Mouse (Mus musculus) thymus, adult 2 months (tissue): ENCODE results near the gene Hmgb2.

Experiments
- CTCF ChIP-seq: fragments of 200-500 bp; IDR thresholded peaks from 2 replicates; pipeline ENCODE4 v1.5.1; 2012; ENCODE audit warnings: mild to moderate bottlenecking, control low read depth, low read length, moderate library complexity, borderline replicate concordance; ENCODE audit not compliant: control insufficient read depth, poor library complexity, insufficient read depth; ENCODE audit errors: extremely low read depth
- POLR2A ChIP-seq: fragments of 200-500 bp; IDR thresholded peaks from 2 replicates; pipeline ENCODE4 v1.6.1; 2012; ENCODE audit warnings: mild to moderate bottlenecking, low read length, control low read depth, moderate library complexity; ENCODE audit not compliant: control insufficient read depth, poor library complexity, insufficient read depth; ENCODE audit errors: extremely low read depth

GRCm38 (mm10) chr8:57530666-57531349 lies 19.1 kb downstream of the Hmgb2 start:
- no peak for TF ChIP-seq CTCF
- TF ChIP-seq POLR2A: no peak
